Mouse (Mus musculus) lung, postnatal 0 days (tissue): ENCODE results near the gene Stpg2.

ENCODE experiments used
- CTCF ChIP-seq: IDR thresholded peaks from 2 replicates; pipeline ENCODE4 v1.5.1; 2016; ENCODE audit warnings: antibody characterized with exemption, mild to moderate bottlenecking
- EP300 ChIP-seq: IDR thresholded peaks from 2 replicates; pipeline ENCODE4 v1.6.1; 2016; ENCODE audit warnings: antibody characterized with exemption, mild to moderate bottlenecking, control low read depth

DNA sequence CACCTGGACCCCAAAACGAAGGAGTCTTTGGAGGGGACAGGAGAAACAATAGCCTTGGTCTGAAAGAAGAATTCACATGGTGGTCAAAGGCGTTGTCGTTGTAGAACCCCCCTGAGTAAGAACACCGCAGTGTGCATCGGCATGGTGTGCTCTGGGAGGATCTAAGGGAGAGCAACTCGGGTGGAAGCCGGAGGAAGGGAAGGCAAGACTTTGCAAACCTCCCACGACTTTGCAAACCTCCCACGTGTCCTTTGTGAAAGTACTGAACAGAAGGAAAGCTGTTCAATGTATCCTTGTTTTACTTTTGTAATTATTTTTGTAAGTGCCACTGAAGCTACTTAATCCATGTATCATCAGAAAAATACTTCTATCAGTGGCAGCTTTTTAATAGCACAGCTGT, 11.5 kb downstream of the Stpg2 start:
- TF ChIP-seq CTCF (no peak), EP300 (no peak)
